Mouse (Mus musculus) heart, postnatal 4 days (tissue): ENCODE results near the gene Adam17. TPM values are rescaled to one million over a fixed set of nuclear protein-coding genes. Genes with fewer than 3 reads are reported as not detected.
"Not testable (repeated sequence)": the region's sequence is repeated elsewhere in the genome, so short reads cannot be mapped to it uniquely, and the experiment has no call there.

Experiments
- DNase-seq: peaks from one replicate; pipeline ENCODE4 v3.0.0; 2021
- total RNA-seq, 2 experiments: library from RNA; stranded (reverse); gene quantifications; 2 replicates each; pipeline ENCODE4 v1.2.3; 2021

Gene Adam17
- total RNA-seq: 10 to 100 TPM; 40.0 to 40.2 TPM

DNA sequence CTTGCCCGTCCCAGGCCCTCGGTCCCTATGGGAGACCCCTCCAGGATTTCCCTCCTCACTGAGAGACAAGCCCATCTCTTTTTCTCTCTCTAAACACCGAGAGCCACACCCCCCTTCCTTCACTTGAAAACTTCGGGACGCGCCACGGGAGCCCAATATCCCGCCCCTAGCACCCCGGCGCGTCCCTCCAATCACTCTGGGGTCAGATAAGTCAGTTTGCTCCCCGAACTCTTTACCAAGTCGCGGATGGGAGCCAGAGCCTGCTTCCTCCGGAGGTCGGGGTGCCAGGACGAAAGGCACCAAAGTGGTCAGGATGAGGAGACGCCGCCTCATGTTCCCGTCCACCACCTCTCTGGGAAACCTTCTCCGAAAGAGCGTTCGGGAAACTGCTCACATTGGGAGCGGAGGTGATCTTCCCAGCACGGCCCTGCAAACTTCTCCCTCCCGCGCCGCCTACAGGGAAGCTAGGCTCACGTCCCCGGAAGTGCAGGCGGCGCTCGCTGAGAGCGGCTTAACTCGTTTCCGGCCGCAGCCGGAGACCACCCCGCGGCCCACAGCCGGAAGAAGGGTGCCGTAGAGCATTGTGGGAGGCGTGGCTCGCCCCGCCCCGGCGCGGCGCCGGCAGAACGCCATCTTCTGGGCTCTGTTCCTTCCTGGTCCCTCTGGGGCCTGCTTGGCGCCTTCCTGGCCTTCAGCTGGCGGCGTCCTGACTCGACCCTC is at the start of gene Adam17:
Adam17 (minus strand) TSS at position 533 of the 720 bp plus-strand sequence.
- peak; percentile 98 for DNase-seq

- DNase-seq: peak; percentile 16
Observed at GRCm38 (mm10) chr12:21418621-21419131, 45.2 kb upstream of the Adam17 start.

DNA sequence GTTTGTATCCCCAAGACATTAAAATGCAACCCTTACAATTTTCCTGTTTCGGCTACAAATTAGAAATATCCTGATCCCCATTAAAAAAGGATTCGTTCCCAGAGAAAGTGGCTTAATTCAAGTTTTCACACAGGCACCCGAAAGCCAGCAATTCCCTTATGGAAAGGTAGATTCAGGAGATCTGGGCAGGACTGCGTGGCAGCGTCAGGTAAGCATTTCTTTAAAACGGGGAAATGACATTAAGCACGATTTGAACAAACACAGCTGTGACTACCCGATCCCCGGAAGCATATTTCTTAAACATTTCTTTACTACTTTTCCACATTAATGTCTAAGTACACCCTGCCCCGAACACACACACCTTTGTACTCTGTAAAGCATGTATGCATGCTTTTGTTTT is 44.7 kb upstream of the Adam17 start:
- no peak for DNase-seq

GRCm38 (mm10) chr12:21417100-21418070 is 44.0 kb upstream of the Adam17 start, which contains the start of gene Ywhaq:
Ywhaq (minus strand) TSS chr12:21417637.
- DNase-seq: peak; percentile 98

DNA sequence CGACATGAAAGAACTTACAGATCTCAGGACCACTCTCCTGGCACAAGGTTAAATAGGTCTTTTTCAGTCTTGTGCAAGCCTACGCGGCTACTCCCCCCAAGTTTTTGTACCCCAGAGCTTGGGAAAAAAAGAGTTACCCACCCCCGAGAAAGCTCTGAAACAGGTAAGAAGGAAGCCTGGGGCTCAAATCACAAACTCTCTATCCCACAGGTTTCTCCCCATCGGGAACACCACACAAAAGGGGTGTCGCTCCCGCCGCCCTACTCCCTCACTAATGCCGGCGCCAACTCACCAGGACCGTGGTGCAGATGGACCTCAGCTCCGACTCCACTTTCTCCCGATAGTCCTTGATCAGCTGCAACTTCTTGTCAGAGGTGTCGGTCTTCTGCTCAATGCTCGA is 43.1 kb upstream of the Adam17 start:
- DNase-seq: peak; percentile 26

DNA sequence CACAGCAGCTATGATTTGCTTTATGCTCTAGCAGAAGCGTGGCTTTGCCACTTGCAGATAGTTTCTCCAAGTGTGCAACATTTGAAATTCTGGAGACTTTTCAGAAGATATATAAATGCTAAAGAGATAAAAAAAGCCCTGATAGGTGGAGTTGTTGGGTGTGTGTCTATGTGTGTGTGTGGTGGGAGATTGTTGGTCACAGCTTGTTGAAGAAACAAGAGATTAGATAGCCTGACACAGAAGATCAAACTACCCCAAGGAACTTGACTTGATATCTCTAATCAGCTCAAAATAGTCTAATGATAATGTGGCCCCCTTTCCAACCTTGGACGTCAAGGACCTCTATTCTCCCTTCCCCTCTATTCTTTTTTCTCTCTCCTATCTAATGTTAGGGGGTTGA is 37.2 kb upstream of the Adam17 start:
- DNase-seq: no peak

DNA sequence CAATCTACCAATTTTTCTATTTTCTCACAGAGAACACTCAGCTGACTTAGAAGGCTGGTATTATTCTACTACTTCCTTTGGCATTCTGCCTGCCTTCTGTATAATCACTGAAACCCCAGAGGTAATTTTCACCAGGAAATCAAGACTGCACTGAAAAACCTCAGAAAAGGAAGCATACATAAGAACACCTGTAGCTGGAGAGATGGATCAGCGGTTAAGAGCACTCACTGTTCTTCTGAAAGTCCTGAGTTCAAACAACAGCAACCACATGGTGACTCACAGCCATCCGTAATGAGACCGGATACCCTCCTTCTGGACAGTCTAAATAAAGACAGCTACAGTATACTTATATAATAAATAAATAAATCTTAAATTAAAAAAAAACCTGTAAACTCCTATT is 36.2 kb upstream of the Adam17 start:
- no peak for DNase-seq

DNA sequence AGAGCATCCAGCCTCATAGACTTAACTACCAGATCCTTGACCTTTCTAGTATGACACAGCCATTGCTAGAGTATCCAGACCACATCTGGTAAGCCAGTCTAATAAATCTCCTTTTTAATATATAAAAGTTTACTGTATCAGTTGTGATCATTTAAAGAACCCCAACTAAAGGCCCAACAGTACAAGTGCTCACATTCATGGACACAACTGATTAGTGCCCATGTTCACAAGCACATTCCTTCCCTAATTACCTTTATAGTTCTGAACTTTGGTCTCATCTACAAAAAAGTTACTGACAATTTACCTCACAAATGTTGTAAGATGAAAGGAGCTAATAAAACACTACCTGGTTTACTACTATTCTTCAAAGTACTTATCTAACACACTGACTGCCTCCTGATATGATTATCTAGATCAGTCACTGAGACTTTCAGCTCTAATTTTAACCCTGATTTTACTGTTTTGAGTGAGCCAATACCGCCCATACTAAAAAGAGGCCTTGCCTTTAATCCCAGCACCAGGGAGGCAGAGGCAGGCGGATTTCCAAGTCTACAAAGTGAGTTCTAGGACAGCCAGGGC is 35.4 kb upstream of the Adam17 start:
- no peak for DNase-seq

DNA sequence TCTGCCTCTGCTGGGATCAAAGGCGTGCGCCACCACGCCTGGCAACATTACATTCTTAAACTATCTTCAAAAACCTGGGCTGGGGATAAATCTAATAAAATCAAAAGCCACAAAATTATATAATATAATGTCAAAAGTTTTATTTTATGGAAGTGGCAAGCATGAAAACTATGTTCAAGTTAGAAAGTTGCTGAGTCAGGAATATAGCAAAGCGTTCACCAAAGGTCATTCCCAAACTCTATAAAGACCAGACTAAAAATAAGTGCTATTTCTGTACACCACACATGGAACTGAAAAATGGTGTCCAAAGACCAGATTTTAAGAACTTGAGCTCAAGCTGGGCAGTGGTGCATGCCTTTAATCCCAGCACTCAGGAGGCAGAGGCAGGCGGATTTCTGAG is 29.3 kb upstream of the Adam17 start:
- DNase-seq: no peak

GRCm38 (mm10) chr12:21386201-21386600 is 12.8 kb upstream of the Adam17 start:
- no peak for DNase-seq

DNA sequence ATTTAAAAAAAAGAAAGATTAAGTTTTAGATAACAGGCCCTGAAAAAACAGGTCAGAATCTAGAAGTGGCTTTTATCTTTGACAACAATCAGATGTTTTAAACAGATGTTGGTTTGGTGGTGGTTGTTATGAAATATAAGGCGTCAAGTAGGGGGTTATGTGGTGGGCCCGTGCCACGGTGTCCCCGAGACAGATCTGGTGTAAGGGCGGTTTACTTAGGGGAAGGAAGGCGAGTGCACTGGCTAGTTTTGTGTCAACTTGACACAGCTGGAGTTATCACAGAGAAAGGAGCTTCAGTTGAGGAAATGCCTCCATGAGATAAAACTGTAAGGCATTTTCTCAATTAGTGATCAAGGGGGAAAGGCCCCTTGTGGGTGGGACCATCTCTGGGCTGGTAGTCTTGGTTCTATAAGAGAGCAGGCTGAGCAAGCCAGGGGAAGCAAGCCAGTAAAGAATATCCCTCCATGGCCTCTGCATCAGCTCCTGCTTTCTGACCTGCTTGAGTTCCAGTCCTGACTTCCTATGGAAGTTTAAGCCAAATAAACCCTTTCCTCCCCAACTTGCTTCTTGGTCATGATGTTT is 5.4 kb upstream of the Adam17 start:
- not testable (repeated sequence) for DNase-seq

DNA sequence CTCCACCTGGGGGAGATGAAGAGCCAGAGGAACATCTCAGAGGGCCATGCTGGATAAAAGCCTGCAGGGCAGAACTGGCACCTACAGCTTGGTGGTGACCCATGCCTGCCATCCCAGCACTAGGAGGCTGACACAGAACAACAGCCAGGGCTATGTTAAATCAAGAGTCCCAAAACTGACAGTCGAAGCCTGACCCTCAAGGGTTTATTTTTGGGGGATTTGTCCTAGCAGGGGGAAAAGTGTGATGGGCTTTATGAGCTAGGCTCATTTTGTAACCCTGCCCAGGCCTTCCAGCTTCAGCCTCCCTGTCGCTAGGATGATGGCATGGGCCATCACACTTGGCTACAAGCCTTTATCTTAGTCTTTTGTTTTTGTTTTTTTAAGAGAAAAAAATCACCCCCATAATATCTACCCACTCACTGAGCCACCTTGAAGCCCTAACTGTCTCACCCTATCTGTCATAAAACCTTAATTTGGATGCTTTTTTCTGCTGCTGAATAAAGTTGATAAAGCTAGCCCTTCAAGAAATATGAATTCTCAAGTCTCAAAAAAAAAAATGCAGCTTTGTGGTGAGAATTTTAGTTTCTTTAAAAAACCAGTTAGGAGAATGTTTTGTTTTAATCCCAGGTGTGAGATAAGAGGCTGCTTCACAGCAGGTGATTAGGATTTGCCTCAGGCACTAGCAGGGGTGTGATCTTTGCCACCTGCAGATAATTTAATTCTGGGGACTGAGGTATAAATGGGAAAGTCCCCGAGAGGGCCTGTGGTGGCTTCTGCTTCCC is 2.1 kb upstream of the Adam17 start:
- no peak for DNase-seq

GRCm38 (mm10) chr12:21373820-21374475 is 516 bp upstream of the Adam17 start:
- DNase-seq: no peak

DNA sequence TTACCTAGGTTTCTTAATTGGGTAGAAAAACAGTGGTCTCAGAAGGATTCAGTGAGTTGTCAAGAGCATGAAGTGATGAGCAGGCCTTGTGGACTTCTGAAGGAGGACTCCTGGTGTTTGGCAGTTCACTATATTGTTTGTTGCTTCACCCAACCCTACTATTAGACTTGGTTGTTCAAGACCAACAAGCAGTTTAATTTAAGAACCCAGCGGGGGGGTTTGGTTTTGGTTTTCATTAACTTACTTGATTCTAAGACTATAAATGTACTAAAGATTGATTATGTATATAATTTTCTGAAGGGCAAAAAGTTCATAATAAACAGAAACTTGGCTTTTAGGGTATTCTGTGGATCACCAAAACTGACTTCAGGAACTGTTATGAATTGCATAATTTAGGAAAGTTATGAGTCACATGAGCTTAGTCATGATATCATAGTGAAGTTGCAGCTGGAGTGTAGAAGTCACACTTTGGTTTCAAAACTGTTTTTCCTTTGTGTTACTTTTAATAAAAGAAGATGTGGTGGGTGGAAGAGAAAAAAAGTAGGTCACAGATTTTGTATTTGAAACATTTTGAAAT is 3.3 kb downstream of the Adam17 start:
- no peak for DNase-seq

DNA sequence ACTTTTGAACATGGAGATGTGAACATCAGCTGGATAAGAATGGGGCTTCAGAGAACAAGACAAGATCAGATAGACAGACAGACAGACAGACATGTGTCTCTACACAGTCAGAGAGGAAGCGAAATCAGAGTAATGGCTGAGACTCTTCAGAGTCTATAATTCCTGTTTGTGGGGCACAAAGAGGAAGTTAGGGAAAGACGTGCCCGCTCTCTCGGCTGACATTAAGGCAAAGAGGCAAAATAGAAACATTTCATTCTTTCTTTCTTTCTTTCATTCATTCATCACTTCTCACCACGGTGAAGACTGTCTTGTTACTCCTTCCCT is 4.4 kb downstream of the Adam17 start:
- no peak for DNase-seq

- no peak for DNase-seq
Observed at GRCm38 (mm10) chr12:21368376-21369086, 4.9 kb downstream of the Adam17 start.

DNA sequence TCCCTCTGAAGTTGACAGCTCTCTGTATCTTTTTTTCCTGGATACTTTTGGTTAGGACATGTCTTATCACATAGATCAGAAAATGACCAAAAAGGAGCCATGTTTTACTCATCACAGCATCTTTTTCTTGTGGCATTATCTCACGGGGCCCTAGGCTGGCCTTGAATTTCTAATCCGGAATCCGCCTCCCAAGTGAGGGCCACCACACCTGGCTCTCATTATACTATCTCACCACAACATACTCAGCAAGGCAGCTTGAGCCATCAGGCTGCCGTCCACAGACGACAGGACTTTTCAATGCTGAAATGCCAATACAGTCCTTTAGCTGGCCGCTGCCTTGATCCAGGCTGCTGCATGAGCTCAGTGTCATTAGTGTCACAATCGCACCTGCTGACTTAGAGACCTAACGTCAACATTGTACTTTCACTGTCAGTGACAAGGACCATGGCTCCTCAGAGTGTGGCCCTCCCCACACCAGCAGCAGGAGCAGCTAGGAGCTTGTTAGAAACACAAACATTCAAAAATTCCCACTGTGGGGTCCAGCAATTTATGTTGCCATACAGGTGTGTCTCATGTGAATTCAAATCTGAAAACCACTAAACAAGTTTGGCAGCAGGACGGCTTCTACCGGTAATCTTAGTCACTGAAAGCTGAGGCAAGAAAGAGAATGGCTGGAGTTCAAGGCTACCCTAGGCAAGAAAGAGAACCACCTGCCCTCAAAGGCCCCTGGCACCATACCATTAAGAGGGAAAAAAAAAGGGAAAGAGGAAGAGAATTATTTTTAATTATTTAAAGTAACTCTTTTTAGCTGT is 8.6 kb downstream of the Adam17 start:
- no peak for DNase-seq

- no peak for DNase-seq
Observed at GRCm38 (mm10) chr12:21363195-21363594, 10.2 kb downstream of the Adam17 start.

DNA sequence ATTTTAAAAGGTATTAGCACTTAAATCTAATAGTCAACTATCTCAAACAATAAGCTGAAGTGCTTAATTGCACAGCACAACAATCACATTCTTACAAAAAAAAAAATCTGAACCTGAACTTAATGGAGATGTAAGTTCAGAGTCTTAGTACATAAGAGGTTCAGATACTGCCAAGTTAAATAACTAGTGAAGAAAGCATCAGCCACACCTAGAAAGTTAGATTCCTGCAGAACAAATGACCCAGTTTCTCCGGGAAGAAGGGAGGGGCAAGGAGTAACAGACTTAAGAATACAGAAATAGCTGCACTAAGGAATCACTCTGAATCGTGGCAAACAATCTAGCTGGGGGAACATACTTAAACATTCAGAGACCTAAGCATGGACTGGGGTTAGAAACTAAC is 10.7 kb downstream of the Adam17 start:
- DNase-seq: no peak
